Mouse (Mus musculus) forebrain, embryonic 11.5 days (tissue): ENCODE data around the gene Nkx3-2. TPM values are rescaled to one million over a fixed set of nuclear protein-coding genes. Genes with fewer than 3 reads are reported as not detected.

Source experiments
- ATAC-seq: fragments of 200-750 bp; cut with Nextera tagmentation; replicated peaks from 2 replicates; pipeline ENCODE4 v1.8.0; 2017; ENCODE audit warnings: moderate TSS enrichment; ENCODE audit not compliant: low FRiP score
- DNase-seq: peaks from one replicate; pipeline ENCODE4 v3.0.0-alpha.2; 2017; ENCODE audit warnings: low spot score
- H3K27ac ChIP-seq: fragments of 300-500 bp; sonication (generic); 2 replicates; pipeline ENCODE4 v1.5.1; 2014; ENCODE audit warnings: low read depth, low read length
- H3K27me3 ChIP-seq: fragments of 300-500 bp; sonication (generic); 2 replicates; pipeline ENCODE4 v1.6.1; 2014; ENCODE audit warnings: mild to moderate bottlenecking, low read length, mixed read lengths; ENCODE audit not compliant: control insufficient read depth, insufficient read depth
- H3K36me3 ChIP-seq: fragments of 300-500 bp; sonication (generic); 2 replicates; pipeline ENCODE4 v1.6.1; 2014; ENCODE audit warnings: mild to moderate bottlenecking, low read length, moderate library complexity, mixed read lengths; ENCODE audit not compliant: control insufficient read depth, insufficient read depth
- H3K4me1 ChIP-seq: fragments of 300-500 bp; sonication (generic); replicated peaks from 2 replicates; pipeline ENCODE4 v1.6.1; 2014; ENCODE audit warnings: low read length, mixed read lengths; ENCODE audit not compliant: control insufficient read depth, insufficient read depth
- H3K4me2 ChIP-seq: fragments of 300-500 bp; sonication (generic); 2 replicates; pipeline ENCODE4 v1.6.1; 2014; ENCODE audit warnings: low read depth, mild to moderate bottlenecking, low read length, moderate library complexity, mixed read lengths; ENCODE audit not compliant: severe bottlenecking
- H3K4me3 ChIP-seq: fragments of 300-500 bp; sonication (generic); 2 replicates; pipeline ENCODE4 v1.5.1; 2014; ENCODE audit warnings: low read depth, low read length
- H3K9ac ChIP-seq: fragments of 300-500 bp; sonication (generic); 2 replicates; pipeline ENCODE4 v1.6.1; 2014; ENCODE audit warnings: low read length
- H3K9me3 ChIP-seq: fragments of 300-500 bp; sonication (generic); 2 replicates; pipeline ENCODE4 v1.6.1; 2016; ENCODE audit warnings: low read length, mixed read lengths; ENCODE audit not compliant: control insufficient read depth
- WGBS: fragments of 180-500 bp; shearing (Covaris S2); extraction: QIAGEN DNeasy Blood & Tissue Kit; methylation state at CpG from one replicate; pipeline ENCODE4 v1.1.7; 2014; 5-methylcytosine and 5-hydroxymethylcytosine counted together
- polyA plus RNA-seq: library from polyadenylated mRNA; unstranded; fragments of >200 nt; fragmentation: Nextera tagmentation; extraction: Ambion mirVana; gene quantifications from 2 replicates; pipeline ENCODE4 v1.2.1, GENCODE M21; 2014

The Nkx3-2 gene
- polyA plus RNA-seq, 1 experiment from 2014 or later: not detected

DNA sequence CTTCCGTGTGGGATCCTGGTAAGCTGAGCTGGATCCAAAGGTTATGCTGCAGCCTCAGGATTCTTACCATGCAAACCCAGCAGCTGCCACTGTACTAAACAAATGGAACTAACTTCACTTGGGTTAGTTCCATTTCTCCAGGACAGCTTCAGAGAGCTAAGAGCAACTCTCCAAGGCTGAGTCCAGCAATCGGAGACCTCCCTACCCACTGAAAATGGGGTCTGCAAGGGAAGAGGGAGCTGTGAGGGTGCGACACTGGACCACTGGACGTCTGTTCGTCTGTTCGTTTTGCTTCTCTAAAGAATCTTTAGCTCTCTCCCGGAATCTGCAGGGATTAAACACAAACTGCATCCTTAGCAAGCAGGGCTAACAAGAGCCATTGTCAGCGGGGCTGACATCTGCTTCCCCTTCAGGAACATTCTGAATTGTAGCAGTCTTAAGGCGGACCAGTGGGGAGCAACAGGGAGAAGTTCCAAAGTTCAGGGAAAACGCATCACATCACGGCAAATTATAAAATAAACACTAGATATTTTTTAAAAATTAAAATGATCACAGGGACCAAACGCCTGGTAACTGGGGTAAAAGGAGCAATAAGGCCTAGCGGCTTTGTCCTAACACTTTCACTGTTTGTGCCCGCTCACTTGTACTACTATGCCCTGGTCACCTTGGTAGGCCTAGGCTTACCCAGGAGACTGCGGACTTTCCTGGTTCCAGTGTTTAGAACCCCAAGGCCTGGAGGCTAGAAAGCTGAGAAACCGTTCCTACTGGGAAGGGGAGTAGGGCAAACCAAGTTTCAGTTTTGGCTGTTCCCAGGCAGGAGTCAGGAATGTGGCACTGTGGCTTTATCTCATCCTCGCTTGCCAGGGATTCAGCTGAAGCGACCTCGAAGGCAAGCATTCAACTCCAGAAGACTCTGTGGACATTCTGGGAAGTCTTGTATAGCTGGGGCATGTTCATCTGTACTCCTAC, 5.3 kb downstream of the Nkx3-2 start:
- H3K4me2 ChIP-seq: no peak overlapping the region
- ATAC-seq (no peak), DNase-seq (no peak)
- no peak overlapping the region for H3K4me3 ChIP-seq
- 2% methylated on average over 19 of the region's 19 CpGs for WGBS
- H3K9me3 ChIP-seq: no peaks in the 10 kb centered on the region
- peaks cover 8% of the 10 kb centered on the region for H3K4me1 ChIP-seq
- H3K27me3 ChIP-seq: peaks cover 92% of the 10 kb centered on the region
- H3K27ac ChIP-seq: no peak overlapping the region
- H3K9ac ChIP-seq: no peak overlapping the region
- H3K36me3 ChIP-seq: no peaks in the 10 kb centered on the region

DNA sequence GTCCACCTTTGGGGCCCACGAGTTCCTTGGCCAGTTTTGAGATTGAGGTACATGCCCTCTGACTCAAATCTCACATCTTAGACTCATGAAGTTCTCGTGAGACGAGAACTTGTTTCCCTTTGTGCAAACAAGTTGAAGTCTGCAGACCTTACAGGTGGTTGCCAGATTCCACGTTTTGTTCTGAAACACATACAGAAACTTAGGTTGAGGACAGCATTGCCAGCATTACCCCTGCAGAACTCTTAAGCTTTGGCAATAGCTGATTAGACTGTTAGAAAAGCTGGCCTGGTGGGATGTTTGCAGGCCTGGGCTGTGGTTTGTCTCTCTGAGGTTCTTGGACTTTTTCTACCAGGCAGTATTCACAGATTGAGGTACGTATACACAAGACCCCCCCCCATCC, 7.0 kb downstream of the Nkx3-2 start:
- Histone ChIP-seq H3K9ac (no peak overlapping the region), H3K4me1 (no peaks in the 10 kb centered on the region; the same call in 1 of the 2 replicates), H3K4me3 (no peak overlapping the region), H3K9me3 (no peaks in the 10 kb centered on the region), H3K27me3 (peaks cover 91% of the 10 kb centered on the region), H3K36me3 (no peaks in the 10 kb centered on the region), H3K27ac (no peak overlapping the region), H3K4me2 (no peak overlapping the region)
- DNase-seq: no peak
- WGBS: 3% methylated on average over 5 of the region's 5 CpGs
- no peak for ATAC-seq

DNA sequence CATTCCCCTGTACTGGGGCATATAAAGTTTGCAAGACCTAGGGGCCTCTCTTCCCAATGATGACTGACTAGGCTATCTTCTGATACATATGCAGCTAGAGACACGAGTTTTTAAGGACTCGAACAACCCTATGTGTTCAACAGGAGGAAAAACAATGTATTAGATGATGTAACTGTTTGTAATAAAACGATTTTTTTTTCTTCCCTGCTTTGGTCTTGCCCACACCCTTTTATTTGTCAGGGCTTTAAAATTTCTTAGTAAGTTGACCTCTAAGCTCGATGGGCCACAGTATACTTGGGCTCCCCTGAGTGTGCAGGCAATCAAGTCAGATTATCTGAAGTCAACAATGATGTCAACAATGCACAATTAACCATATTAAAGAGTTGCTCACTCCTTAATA, 7.9 kb downstream of the Nkx3-2 start:
- Histone ChIP-seq H3K9me3 (no peaks in the 10 kb centered on the region), H3K27me3 (peaks cover 91% of the 10 kb centered on the region), H3K36me3 (no peaks in the 10 kb centered on the region), H3K4me3 (no peak overlapping the region), H3K4me1 (no peaks in the 10 kb centered on the region), H3K27ac (no peak overlapping the region), H3K9ac (no peak overlapping the region), H3K4me2 (no peak overlapping the region)
- WGBS: 2% methylated on average over 4 of the region's 4 CpGs
- ATAC-seq: no peak
- DNase-seq: no peak

DNA sequence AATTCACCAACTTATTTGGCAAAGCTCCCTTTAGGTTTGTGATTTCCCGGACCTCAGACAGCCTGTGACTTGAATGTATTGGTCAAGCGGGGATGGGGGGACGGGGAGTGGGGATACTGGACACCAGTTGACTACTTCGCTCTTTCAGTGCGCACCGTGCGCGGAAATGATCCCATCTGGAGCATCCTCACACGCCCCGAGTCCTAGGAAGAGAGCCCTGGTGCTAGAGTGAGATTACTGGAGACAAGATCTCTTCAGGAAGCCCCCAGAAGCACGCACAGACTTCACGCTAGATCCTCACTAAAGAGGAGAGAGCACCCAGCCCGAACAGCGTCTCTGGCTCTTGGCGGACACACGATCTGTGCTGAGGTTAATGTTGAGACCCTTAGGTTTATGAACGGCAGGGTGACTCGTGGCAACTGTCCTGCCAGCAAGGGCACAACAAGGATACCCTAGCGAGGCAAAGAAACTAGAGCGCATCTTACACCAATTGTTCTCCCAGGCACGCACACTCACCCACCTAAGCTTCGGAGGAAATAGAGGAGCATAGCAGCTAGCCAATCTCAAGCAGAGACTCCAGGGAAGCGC, 8.8 kb downstream of the Nkx3-2 start:
- Histone ChIP-seq H3K36me3 (no peaks in the 10 kb centered on the region), H3K4me2 (no peak overlapping the region), H3K27ac (no peak overlapping the region), H3K9ac (no peak overlapping the region), H3K4me1 (no peaks in the 10 kb centered on the region), H3K27me3 (peaks cover 94% of the 10 kb centered on the region), H3K4me3 (no peak overlapping the region), H3K9me3 (no peaks in the 10 kb centered on the region)
- WGBS: 0% methylated on average over 23 of the region's 23 CpGs
- DNase-seq: no peak
- no peak for ATAC-seq

DNA sequence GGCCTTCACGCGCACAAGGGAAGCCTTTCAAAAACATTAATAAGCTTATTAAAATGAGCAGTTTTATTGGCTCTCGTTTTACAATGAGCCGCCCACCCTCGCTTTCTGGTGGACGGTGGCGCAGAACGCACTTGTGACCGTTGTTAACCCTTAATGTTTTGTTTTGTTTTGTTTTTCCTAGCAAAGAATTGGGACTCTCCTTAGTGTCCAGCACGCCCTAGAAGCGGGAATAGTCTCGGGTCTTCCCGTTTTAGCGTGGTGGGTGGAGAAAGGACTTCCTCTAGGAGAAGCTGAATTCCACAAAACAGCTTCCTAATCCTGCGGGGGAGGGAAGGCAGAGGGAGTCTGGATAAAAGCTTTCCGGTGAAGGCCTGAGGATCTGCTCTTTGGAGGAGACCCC, 9.5 kb downstream of the Nkx3-2 start:
- no peaks in the 10 kb centered on the region for H3K4me1 ChIP-seq
- H3K9ac ChIP-seq: no peak overlapping the region
- DNase-seq: no peak
- no peak for ATAC-seq
- peaks cover 94% of the 10 kb centered on the region for H3K27me3 ChIP-seq
- WGBS: under 1% methylated on average over 16 of the region's 16 CpGs
- H3K4me2 ChIP-seq: no peak overlapping the region
- H3K36me3 ChIP-seq: no peaks in the 10 kb centered on the region
- H3K27ac ChIP-seq: no peak overlapping the region
- H3K9me3 ChIP-seq: no peaks in the 10 kb centered on the region
- no peak overlapping the region for H3K4me3 ChIP-seq

DNA sequence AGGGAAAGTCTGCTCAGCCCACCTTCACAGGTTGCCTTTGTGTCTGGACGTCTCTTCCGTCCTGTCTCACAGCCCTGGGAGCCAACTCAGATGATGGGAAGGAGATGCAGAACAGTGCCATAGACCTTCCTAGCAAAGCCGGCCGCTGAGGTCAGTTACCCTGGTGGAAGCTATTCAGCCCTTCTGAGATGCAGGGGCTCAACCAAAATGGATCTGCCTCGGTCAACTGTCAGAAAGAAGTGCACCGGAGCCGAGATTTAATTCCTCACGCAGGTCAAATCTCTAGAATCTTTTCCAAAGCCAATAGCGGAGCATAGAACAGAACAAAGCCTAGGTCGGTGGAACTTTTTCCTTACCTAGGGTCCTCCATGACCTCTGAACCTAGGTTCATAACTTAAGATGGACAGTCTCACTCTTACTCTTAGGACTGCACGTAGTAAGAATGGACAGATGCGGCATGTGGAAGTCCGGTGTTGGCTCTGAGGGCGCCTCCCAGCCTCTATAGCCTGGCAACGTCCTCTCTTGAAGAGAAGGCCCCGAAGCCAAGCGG, 10.0 kb downstream of the Nkx3-2 start:
- under 1% methylated on average over 17 of the region's 17 CpGs for WGBS
- Histone ChIP-seq H3K27ac (no peak overlapping the region), H3K4me2 (no peak overlapping the region), H3K4me1 (no peaks in the 10 kb centered on the region), H3K4me3 (no peak overlapping the region), H3K9ac (no peak overlapping the region), H3K36me3 (no peaks in the 10 kb centered on the region), H3K9me3 (no peaks in the 10 kb centered on the region), H3K27me3 (peaks cover 96% of the 10 kb centered on the region)
- ATAC-seq (no peak), DNase-seq (no peak)

DNA sequence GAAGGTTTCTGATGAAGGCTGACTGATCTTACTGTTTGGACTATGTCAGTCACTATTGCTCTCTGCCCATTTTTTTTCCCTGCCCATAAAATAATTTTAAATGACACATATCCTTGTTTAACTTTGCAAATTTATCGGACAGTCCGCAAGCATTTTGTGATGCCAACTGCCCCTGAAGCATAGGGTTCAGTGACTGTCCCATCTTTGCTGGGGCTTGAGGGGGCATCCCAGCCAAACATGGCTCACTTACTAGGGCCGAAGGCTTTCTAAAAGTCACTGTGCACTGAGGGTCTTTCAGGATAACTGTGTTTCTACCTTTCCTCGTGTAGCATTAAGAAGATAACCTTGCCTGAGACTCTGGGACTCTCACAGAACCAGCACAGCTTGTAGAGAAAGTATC, 11.6 kb downstream of the Nkx3-2 start:
- no peak overlapping the region for H3K4me3 ChIP-seq
- H3K9me3 ChIP-seq: no peaks in the 10 kb centered on the region
- DNase-seq: no peak
- 27% methylated on average over 4 of the region's 4 CpGs for WGBS
- no peak overlapping the region for H3K4me2 ChIP-seq
- no peak overlapping the region for H3K27ac ChIP-seq
- no peaks in the 10 kb centered on the region for H3K36me3 ChIP-seq
- H3K27me3 ChIP-seq: peaks cover 97% of the 10 kb centered on the region
- no peak for ATAC-seq
- H3K4me1 ChIP-seq: no peaks in the 10 kb centered on the region
- no peak overlapping the region for H3K9ac ChIP-seq

DNA sequence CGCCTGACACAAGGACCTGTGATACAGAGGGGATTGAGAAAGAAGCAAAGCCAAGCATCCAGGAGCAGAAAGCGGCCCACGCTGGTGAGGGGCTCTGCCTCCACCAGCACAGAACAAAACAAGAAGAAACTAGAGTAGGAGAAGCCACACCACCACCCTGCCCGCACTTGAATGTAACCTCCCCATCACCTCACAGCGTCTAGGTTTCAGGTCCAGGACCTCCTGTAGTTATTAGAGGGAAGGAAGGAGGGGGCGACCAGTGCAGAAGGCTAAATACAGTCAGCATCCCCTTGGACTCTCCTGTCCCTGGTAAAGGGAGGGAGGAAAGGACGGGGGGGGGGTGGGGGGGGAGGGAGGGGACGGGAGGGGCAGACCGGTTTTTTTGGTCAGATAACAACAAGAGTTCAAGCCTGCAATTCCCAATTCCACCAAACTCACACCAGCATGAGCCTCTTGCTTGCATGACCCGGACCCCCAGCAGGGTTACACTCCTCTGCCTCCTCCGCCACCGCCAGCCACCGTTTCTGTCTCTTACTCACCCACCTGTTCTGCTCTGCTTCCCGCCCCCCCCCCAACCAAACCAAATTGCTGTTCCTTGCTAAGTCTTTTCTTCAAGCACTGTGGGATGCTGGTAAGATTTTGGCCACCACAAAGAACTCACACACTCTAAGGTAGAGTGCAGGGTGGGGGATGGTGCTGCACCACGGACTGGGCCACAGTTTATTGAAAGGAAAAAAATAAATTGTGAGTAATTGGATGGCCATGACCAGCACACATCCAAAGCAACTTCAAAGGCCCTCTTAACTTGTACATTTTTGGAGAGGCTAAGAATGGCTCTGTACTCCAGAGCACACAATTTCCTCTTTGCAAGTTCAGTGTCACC, 19.2 kb downstream of the Nkx3-2 start:
- Histone ChIP-seq H3K27me3 (peaks cover 59% of the 10 kb centered on the region), H3K27ac (no peak overlapping the region), H3K9me3 (no peaks in the 10 kb centered on the region), H3K4me3 (no peak overlapping the region), H3K36me3 (no peaks in the 10 kb centered on the region), H3K4me1 (no peaks in the 10 kb centered on the region), H3K9ac (no peak overlapping the region), H3K4me2 (no peak overlapping the region)
- WGBS: 2% methylated on average over 14 of the region's 15 CpGs
- peak; percentile 64 for ATAC-seq
- peak; percentile 52 for DNase-seq
